Mouse (Mus musculus): ENCODE data around the gene Bace2. TPM values are rescaled to one million over a fixed set of nuclear protein-coding genes. Genes with fewer than 3 reads are reported as not detected.

Bace2 gene
- total and polyA plus RNA-seq, 3 experiments, result not detected

DNA sequence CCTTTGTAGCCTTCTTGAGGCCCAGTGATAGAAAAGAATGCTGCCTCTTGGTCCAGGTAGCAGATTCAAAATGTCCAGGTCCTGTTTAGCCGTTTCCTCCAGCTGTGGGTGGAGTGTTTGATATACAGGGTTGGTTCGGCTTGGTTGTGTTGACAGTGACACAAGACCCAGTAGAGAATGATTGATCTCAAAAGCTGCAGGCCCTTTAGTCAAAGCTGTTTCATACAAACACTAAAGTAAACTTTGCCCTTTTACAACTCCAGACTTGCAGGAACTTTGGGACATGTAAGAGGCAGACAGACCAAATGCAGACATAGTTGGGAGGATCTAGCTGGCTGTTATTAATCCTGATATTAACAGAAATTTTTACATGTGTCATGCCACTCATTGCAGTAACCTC, 3.5 kb upstream of the Bace2 start:
- Histone ChIP-seq H3K4me1 (ENCODE audit: control insufficient read depth in 1 of 2, insufficient read depth in 2 of 2, low read length in 2 of 2) (no peaks in the 10 kb centered on the region), H3K9ac (ENCODE audit: control insufficient read depth, low read depth, low read length, poor library complexity, severe bottlenecking) (no peak overlapping the region), H3K79me2 (ENCODE audit: control insufficient read depth, insufficient read depth, low read length, poor library complexity) (no peaks in the 10 kb centered on the region), H3K27ac (ENCODE audit: control insufficient read depth, low read depth, low read length) (no peak overlapping the region), H3K9me3 (replicated peaks; ENCODE audit: insufficient read depth, low read length) (no peaks in the 10 kb centered on the region), H3K4me3 (ENCODE audit: control insufficient read depth in 1 of 2, insufficient read depth in 1 of 2, low read depth in 2 of 2, low read length in 2 of 2) (no peak overlapping the region), H3K36me3 (ENCODE audit: control insufficient read depth in 1 of 2, insufficient read depth in 2 of 2, low read length in 2 of 2) (no peaks in the 10 kb centered on the region), H3K27me3 (ENCODE audit: control insufficient read depth in 1 of 2, insufficient read depth in 2 of 2, low read length in 2 of 2) (no peaks in the 10 kb centered on the region)
- no peak for DNase-seq (ENCODE audit: low read depth, low spot score)
- TF ChIP-seq NELFE (IDR thresholded peaks at IDR 0.05; ENCODE audit: low read depth, low read length), result no peak
- no peak for TF ChIP-seq GATA1 (IDR thresholded peaks at IDR 0.05; ENCODE audit: low read depth, low read length)
- TF ChIP-seq HCFC1 (IDR thresholded peaks at IDR 0.05; ENCODE audit: low read depth, low read length), result no peak
- no peak for TF ChIP-seq CHD1 (IDR thresholded peaks at IDR 0.05; ENCODE audit: low read depth, low read length)
- TF ChIP-seq POLR2AphosphoS2 (IDR thresholded peaks at IDR 0.05; ENCODE audit: low read length), result no peak
- no peak for TF ChIP-seq MAX (IDR thresholded peaks at IDR 0.05; ENCODE audit: low read length)
- no peak for TF ChIP-seq SIN3A (IDR thresholded peaks at IDR 0.05; ENCODE audit: low read length)
- no peak for TF ChIP-seq JUND (IDR thresholded peaks at IDR 0.05; ENCODE audit: low read depth, low read length)
- TF ChIP-seq ZMIZ1 (IDR thresholded peaks at IDR 0.05; ENCODE audit: low read depth, low read length), result no peak
- no peak for TF ChIP-seq MEF2A (IDR thresholded peaks at IDR 0.05; ENCODE audit: extremely low read depth, insufficient replicate concordance, low read depth, low read length, poor library complexity, severe bottlenecking)
- TF ChIP-seq CTCF (IDR thresholded peaks at IDR 0.05 in 2 of 3, conservative IDR thresholded peaks at IDR 0.05 in 1 of 3; ENCODE audit: control insufficient read depth in 1 of 3, insufficient read depth in 1 of 3, low read depth in 2 of 3, low read length in 3 of 3, poor library complexity in 1 of 3, severe bottlenecking in 1 of 3), result no peak
- no peak for TF ChIP-seq TCF12 (IDR thresholded peaks at IDR 0.05; ENCODE audit: low read depth, low read length)

DNA sequence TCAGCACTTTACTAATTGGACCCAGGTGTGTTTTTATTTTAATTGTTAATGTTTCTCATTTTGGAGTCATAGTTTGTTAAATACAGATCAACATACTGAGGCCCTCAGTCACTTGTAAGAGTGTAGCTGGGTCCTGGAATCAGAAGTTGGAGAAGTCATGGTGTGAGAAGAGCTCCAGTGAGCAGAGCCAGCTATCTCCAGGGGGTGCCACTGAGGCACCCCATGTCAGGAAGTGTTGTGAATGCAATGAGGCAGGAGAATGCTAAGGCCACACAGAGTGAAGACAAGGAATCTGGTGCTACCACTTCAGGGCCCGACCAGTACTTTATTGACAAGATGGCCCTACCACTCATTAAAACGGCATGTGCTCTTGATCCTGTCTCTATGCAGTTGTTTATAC, 1.9 kb upstream of the Bace2 start:
- Histone ChIP-seq H3K27ac (ENCODE audit: control insufficient read depth, low read depth, low read length) (no peak overlapping the region), H3K4me3 (ENCODE audit: control insufficient read depth in 1 of 2, insufficient read depth in 1 of 2, low read depth in 2 of 2, low read length in 2 of 2) (no peak overlapping the region), H3K27me3 (ENCODE audit: control insufficient read depth in 1 of 2, insufficient read depth in 2 of 2, low read length in 2 of 2) (no peaks in the 10 kb centered on the region), H3K4me1 (ENCODE audit: control insufficient read depth in 1 of 2, insufficient read depth in 2 of 2, low read length in 2 of 2) (no peaks in the 10 kb centered on the region), H3K9ac (ENCODE audit: control insufficient read depth, low read depth, low read length, poor library complexity, severe bottlenecking) (no peak overlapping the region), H3K36me3 (ENCODE audit: control insufficient read depth in 1 of 2, insufficient read depth in 2 of 2, low read length in 2 of 2) (no peaks in the 10 kb centered on the region), H3K79me2 (ENCODE audit: control insufficient read depth, insufficient read depth, low read length, poor library complexity) (no peaks in the 10 kb centered on the region), H3K9me3 (replicated peaks; ENCODE audit: insufficient read depth, low read length) (no peaks in the 10 kb centered on the region)
- TF ChIP-seq RCOR1 (IDR thresholded peaks at IDR 0.05; ENCODE audit: low read depth, low read length), result no peak
- no peak for TF ChIP-seq ZMIZ1 (IDR thresholded peaks at IDR 0.05; ENCODE audit: low read depth, low read length)
- no peak for TF ChIP-seq USF2 (IDR thresholded peaks at IDR 0.05; ENCODE audit: borderline replicate concordance in 1 of 2, insufficient read depth in 1 of 2, low read depth in 1 of 2, low read length in 2 of 2)
- TF ChIP-seq CHD1 (IDR thresholded peaks at IDR 0.05; ENCODE audit: low read depth, low read length), result no peak
- TF ChIP-seq ELF1 (IDR thresholded peaks at IDR 0.05; ENCODE audit: low read depth, low read length), result no peak
- no peak for TF ChIP-seq NRF1 (IDR thresholded peaks at IDR 0.05; ENCODE audit: insufficient read depth, low read depth, low read length, poor library complexity, severe bottlenecking)
- TF ChIP-seq SIN3A (IDR thresholded peaks at IDR 0.05; ENCODE audit: low read length), result no peak
- TF ChIP-seq HCFC1 (IDR thresholded peaks at IDR 0.05; ENCODE audit: low read depth, low read length), result no peak
- TF ChIP-seq POLR2A (IDR thresholded peaks at IDR 0.05; ENCODE audit: control insufficient read depth in 1 of 2, insufficient read depth in 1 of 2, low read depth in 1 of 2, low read length in 2 of 2, poor library complexity in 1 of 2), result no peak
- TF ChIP-seq MEF2A (IDR thresholded peaks at IDR 0.05; ENCODE audit: extremely low read depth, insufficient replicate concordance, low read depth, low read length, poor library complexity, severe bottlenecking), result no peak
- no peak for TF ChIP-seq JUND (IDR thresholded peaks at IDR 0.05; ENCODE audit: low read depth, low read length)
- no peak for TF ChIP-seq TBP (IDR thresholded peaks at IDR 0.05; ENCODE audit: low read depth, low read length)
- TF ChIP-seq CTCF (IDR thresholded peaks at IDR 0.05 in 2 of 3, conservative IDR thresholded peaks at IDR 0.05 in 1 of 3; ENCODE audit: control insufficient read depth in 1 of 3, insufficient read depth in 1 of 3, low read depth in 2 of 3, low read length in 3 of 3, poor library complexity in 1 of 3, severe bottlenecking in 1 of 3), result no peak
- TF ChIP-seq SMC3 (IDR thresholded peaks at IDR 0.05; ENCODE audit: low read depth, low read length), result no peak
- TF ChIP-seq MYB (IDR thresholded peaks at IDR 0.05; ENCODE audit: low read depth, low read length), result no peak
- TF ChIP-seq ETS1 (IDR thresholded peaks at IDR 0.05; ENCODE audit: low read depth, low read length), result no peak
- no peak for TF ChIP-seq EP300 (IDR thresholded peaks at IDR 0.05; ENCODE audit: low read depth in 1 of 2, low read length in 2 of 2)
- no peak for TF ChIP-seq BHLHE40 (IDR thresholded peaks at IDR 0.05; ENCODE audit: borderline replicate concordance, low read depth, low read length)
- no peak for DNase-seq (ENCODE audit: low read depth, low spot score)
